Mouse (Mus musculus): ENCODE measurements around the gene Tmem117. TPM values are rescaled to one million over a fixed set of nuclear protein-coding genes. Genes with fewer than 3 reads are reported as not detected.

Gene Tmem117
- polyA plus RNA-seq, 1 experiment, result 5.2 TPM

- Histone ChIP-seq H3K27ac (ENCODE audit: insufficient read depth, low read depth, low read length) (no peak overlapping the region), H3K36me3 (ENCODE audit: control insufficient read depth, insufficient read depth, low read length) (no peaks in the 10 kb centered on the region; the same call in 1 of the 2 replicates), H3K4me1 (ENCODE audit: control insufficient read depth, insufficient read depth, insufficient read length, low read length) (no peaks in the 10 kb centered on the region), H3K4me3 (ENCODE audit: low read depth, low read length) (no peak overlapping the region), H3K27me3 (ENCODE audit: control insufficient read depth, insufficient read depth, low read length) (no peaks in the 10 kb centered on the region)
- no peak for TF ChIP-seq POLR2A (IDR thresholded peaks at IDR 0.05; ENCODE audit: low read depth, low read length)
- TF ChIP-seq CTCF (IDR thresholded peaks at IDR 0.05; ENCODE audit: extremely low read depth, insufficient read length, insufficient replicate concordance, low read depth, low read length), result no peak
- 60% methylated on average over 6 of the region's 6 CpGs for WGBS
Observed at GRCm38 (mm10) chr15:94646012-94646411, 17.0 kb downstream of the Tmem117 start.

- 93% methylated on average over 8 of the region's 8 CpGs for WGBS
- Histone ChIP-seq H3K27ac (ENCODE audit: insufficient read depth, low read depth, low read length) (no peak overlapping the region), H3K4me3 (ENCODE audit: low read depth, low read length) (no peak overlapping the region), H3K4me1 (ENCODE audit: control insufficient read depth, insufficient read depth, insufficient read length, low read length) (no peaks in the 10 kb centered on the region), H3K36me3 (ENCODE audit: control insufficient read depth, insufficient read depth, low read length) (no peaks in the 10 kb centered on the region; the same call in 1 of the 2 replicates), H3K27me3 (ENCODE audit: control insufficient read depth, insufficient read depth, low read length) (no peaks in the 10 kb centered on the region)
- no peak for TF ChIP-seq POLR2A (IDR thresholded peaks at IDR 0.05; ENCODE audit: low read depth, low read length)
- TF ChIP-seq CTCF (IDR thresholded peaks at IDR 0.05; ENCODE audit: extremely low read depth, insufficient read length, insufficient replicate concordance, low read depth, low read length), result no peak
Observed at GRCm38 (mm10) chr15:94648430-94648829, 19.4 kb downstream of the Tmem117 start.

GRCm38 (mm10) chr15:94649071-94649765 is 20.2 kb downstream of the Tmem117 start:
- Histone ChIP-seq H3K27me3 (ENCODE audit: control insufficient read depth, insufficient read depth, low read length) (no peaks in the 10 kb centered on the region), H3K36me3 (ENCODE audit: control insufficient read depth, insufficient read depth, low read length) (no peaks in the 10 kb centered on the region; the same call in 1 of the 2 replicates), H3K4me1 (ENCODE audit: control insufficient read depth, insufficient read depth, insufficient read length, low read length) (no peaks in the 10 kb centered on the region), H3K27ac (ENCODE audit: insufficient read depth, low read depth, low read length) (no peak overlapping the region), H3K4me3 (ENCODE audit: low read depth, low read length) (no peak overlapping the region)
- 83% methylated on average over 17 of the region's 17 CpGs for WGBS
- no peak for TF ChIP-seq POLR2A (IDR thresholded peaks at IDR 0.05; ENCODE audit: low read depth, low read length)
- TF ChIP-seq CTCF (IDR thresholded peaks at IDR 0.05; ENCODE audit: extremely low read depth, insufficient read length, insufficient replicate concordance, low read depth, low read length), result no peak

- H3K4me1 ChIP-seq (ENCODE audit: control insufficient read depth, insufficient read depth, insufficient read length, low read length), result no peaks in the 10 kb centered on the region
- H3K27ac ChIP-seq (ENCODE audit: insufficient read depth, low read depth, low read length), result no peak overlapping the region
- H3K27me3 ChIP-seq (ENCODE audit: control insufficient read depth, insufficient read depth, low read length), result no peaks in the 10 kb centered on the region
- no peak for TF ChIP-seq POLR2A (IDR thresholded peaks at IDR 0.05; ENCODE audit: low read depth, low read length)
- no peak for TF ChIP-seq CTCF (IDR thresholded peaks at IDR 0.05; ENCODE audit: extremely low read depth, insufficient read length, insufficient replicate concordance, low read depth, low read length)
- H3K36me3 ChIP-seq (ENCODE audit: control insufficient read depth, insufficient read depth, low read length), result no peaks in the 10 kb centered on the region; the same call in 1 of the 2 replicates
- no peak overlapping the region for H3K4me3 ChIP-seq (ENCODE audit: low read depth, low read length)
- WGBS, result 79% methylated on average over 13 of the region's 13 CpGs
Observed at GRCm38 (mm10) chr15:94649766-94650120, 20.7 kb downstream of the Tmem117 start.

- Histone ChIP-seq H3K27me3 (ENCODE audit: control insufficient read depth, insufficient read depth, low read length) (no peaks in the 10 kb centered on the region), H3K36me3 (ENCODE audit: control insufficient read depth, insufficient read depth, low read length) (no peaks in the 10 kb centered on the region; the same call in 1 of the 2 replicates), H3K27ac (ENCODE audit: insufficient read depth, low read depth, low read length) (no peak overlapping the region), H3K4me3 (ENCODE audit: low read depth, low read length) (no peak overlapping the region), H3K4me1 (ENCODE audit: control insufficient read depth, insufficient read depth, insufficient read length, low read length) (peaks cover under 1% of the 10 kb centered on the region; the same call in 1 of the 2 replicates)
- TF ChIP-seq POLR2A (IDR thresholded peaks at IDR 0.05; ENCODE audit: low read depth, low read length) (no peak), CTCF (IDR thresholded peaks at IDR 0.05; ENCODE audit: extremely low read depth, insufficient read length, insufficient replicate concordance, low read depth, low read length) (no peak)
- WGBS, result 86% methylated on average over 9 of the region's 9 CpGs
Observed at GRCm38 (mm10) chr15:94651350-94651749, 22.3 kb downstream of the Tmem117 start.

GRCm38 (mm10) chr15:94651969-94652842 is 23.2 kb downstream of the Tmem117 start:
- Histone ChIP-seq H3K36me3 (ENCODE audit: control insufficient read depth, insufficient read depth, low read length) (no peaks in the 10 kb centered on the region; the same call in 1 of the 2 replicates), H3K4me3 (ENCODE audit: low read depth, low read length) (no peak overlapping the region), H3K27ac (ENCODE audit: insufficient read depth, low read depth, low read length) (no peak overlapping the region), H3K27me3 (ENCODE audit: control insufficient read depth, insufficient read depth, low read length) (no peaks in the 10 kb centered on the region), H3K4me1 (ENCODE audit: control insufficient read depth, insufficient read depth, insufficient read length, low read length) (peaks cover 2% of the 10 kb centered on the region)
- TF ChIP-seq CTCF (IDR thresholded peaks at IDR 0.05; ENCODE audit: extremely low read depth, insufficient read length, insufficient replicate concordance, low read depth, low read length) (no peak), POLR2A (IDR thresholded peaks at IDR 0.05; ENCODE audit: low read depth, low read length) (no peak)
- 80% methylated on average over 13 of the region's 13 CpGs for WGBS

- no peak overlapping the region for H3K4me3 ChIP-seq (ENCODE audit: low read depth, low read length)
- peaks cover 2% of the 10 kb centered on the region for H3K4me1 ChIP-seq (ENCODE audit: control insufficient read depth, insufficient read depth, insufficient read length, low read length)
- H3K36me3 ChIP-seq (ENCODE audit: control insufficient read depth, insufficient read depth, low read length), result no peaks in the 10 kb centered on the region; the same call in 1 of the 2 replicates
- WGBS, result 74% methylated on average over 3 of the region's 3 CpGs
- H3K27ac ChIP-seq (ENCODE audit: insufficient read depth, low read depth, low read length), result no peak overlapping the region
- no peak for TF ChIP-seq CTCF (IDR thresholded peaks at IDR 0.05; ENCODE audit: extremely low read depth, insufficient read length, insufficient replicate concordance, low read depth, low read length)
- TF ChIP-seq POLR2A (IDR thresholded peaks at IDR 0.05; ENCODE audit: low read depth, low read length), result no peak
- H3K27me3 ChIP-seq (ENCODE audit: control insufficient read depth, insufficient read depth, low read length), result no peaks in the 10 kb centered on the region
Observed at GRCm38 (mm10) chr15:94652843-94653206, 23.8 kb downstream of the Tmem117 start.

All from small intestine, adult 2 months (tissue).